9 mouse cellular contexts compared by ENCODE assay signal in the genomic region with DNA sequence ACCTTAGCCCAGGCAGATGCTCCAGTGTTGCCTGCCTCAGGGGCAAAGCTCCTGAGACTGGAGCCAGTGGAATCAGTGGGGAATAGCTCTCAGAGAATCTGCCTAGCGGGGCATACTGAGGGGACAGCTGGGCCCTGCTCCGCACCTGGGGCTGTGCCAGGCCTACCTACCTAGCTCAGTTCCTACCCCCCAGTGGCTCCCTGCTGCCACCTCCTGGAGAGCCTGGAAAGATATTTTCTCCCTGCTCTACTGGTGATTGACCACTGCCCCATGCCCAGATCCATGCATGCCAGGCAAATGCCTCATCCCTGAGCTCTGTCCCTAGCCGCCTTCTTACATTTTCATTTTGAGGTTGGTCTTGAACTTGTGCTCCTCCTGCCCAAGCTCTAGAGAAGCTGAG. TPM values are rescaled to one million over a fixed set of nuclear protein-coding genes. Genes with fewer than 3 reads are reported as not detected.
DNase-seq lines count a peak whose midpoint lies in the region; ATAC-seq and TF ChIP-seq lines count a peak whose summit lies in the region.
"Had no signal": no experiment of that assay in that cellular context is flagged by ENCODE, and none has a peak within 500 bp of the region (broad histone marks: within the 10 kb centered on the region; RNA-seq: fewer than 3 reads in every experiment).

No protein-coding gene starts in this region.

- 0 out of 2 replicates have a peak, but pooled peaks have one; percentile 39 for ATAC-seq in intestine, embryonic 15.5 days

- H3K27me3 ChIP-seq in intestine, embryonic 15.5 days (replicated peaks): no peaks in the 10 kb centered on the region
- no peaks in the 10 kb centered on the region for H3K27me3 ChIP-seq in liver, adult 2 months (ENCODE audit: control insufficient read depth, insufficient read depth, low read length)
- H3K27me3 ChIP-seq: midbrain, embryonic 12.5 days had no signal

- H3K4me2 ChIP-seq in intestine, embryonic 15.5 days (replicated peaks): no peak overlapping the region
- H3K4me2 ChIP-seq: midbrain, embryonic 12.5 days had no signal

- TF ChIP-seq POLR2A in liver, adult 2 months (IDR thresholded peaks at IDR 0.05; ENCODE audit: extremely low read depth, insufficient read depth, low read length): no peak

- no peaks in the 10 kb centered on the region for H3K9me3 ChIP-seq in intestine, embryonic 15.5 days
- H3K9me3 ChIP-seq: midbrain, embryonic 12.5 days had no signal

- peak; percentile 84 for TF ChIP-seq CTCF in liver, adult 2 months (IDR thresholded peaks at IDR 0.05; ENCODE audit: low read depth, low read length)

- H3K4me1 ChIP-seq in intestine, embryonic 15.5 days (replicated peaks): 0 out of 2 replicates have a peak, but pooled peaks cover 12% of the 10 kb centered on the region
- H3K4me1 ChIP-seq in liver, adult 2 months (ENCODE audit: control insufficient read depth, insufficient read depth, low read length): peaks cover 7% of the 10 kb centered on the region

- H3K36me3 ChIP-seq in intestine, embryonic 15.5 days: 0 out of 2 replicates have a peak, but pooled peaks cover 2% of the 10 kb centered on the region
- no peaks in the 10 kb centered on the region; the same call in 1 of the 2 replicates for H3K36me3 ChIP-seq in liver, adult 2 months (ENCODE audit: control insufficient read depth, insufficient read depth, low read length)
- H3K36me3 ChIP-seq: midbrain, embryonic 12.5 days had no signal

- DNase-seq in layer of hippocampus, adult 11-12 months (ENCODE audit: low spot score): peak; percentile 73
- DNase-seq in layer of hippocampus, adult 9-10 months (ENCODE audit: low spot score): no peak
- peak; percentile 65 for DNase-seq in NIH3T3 (ENCODE audit: low read depth)
- DNase-seq in cerebellum, postnatal 10 days: peak; percentile 82 to 88
- peak; percentile 36 for DNase-seq in liver, adult 2 months (ENCODE audit: extremely low read depth, low read depth, low spot score)
- peak; percentile 71 for DNase-seq in right cerebral cortex, postnatal 14 days
- DNase-seq in frontal cortex, postnatal 10 days (ENCODE audit: low spot score in 2 of 2): no peak

- H3K9ac ChIP-seq in intestine, embryonic 15.5 days: no peak overlapping the region
- no peak overlapping the region for H3K9ac ChIP-seq in liver, adult 2 months (ENCODE audit: low read depth, low read length)
- H3K9ac ChIP-seq: midbrain, embryonic 12.5 days had no signal

- no peak overlapping the region for H3K4me3 ChIP-seq in intestine, embryonic 15.5 days (replicated peaks)
- no peak overlapping the region for H3K4me3 ChIP-seq in liver, adult 2 months (ENCODE audit: insufficient read depth, low read depth, low read length)
- H3K4me3 ChIP-seq: midbrain, embryonic 12.5 days had no signal

- no peaks in the 10 kb centered on the region for H3K79me2 ChIP-seq in liver, adult 2 months (ENCODE audit: control insufficient read depth, insufficient read depth, low read length)

- WGBS in intestine, embryonic 15.5 days: 72% methylated on average over 3 of the region's 3 CpGs
- WGBS in liver, adult 2 months: 78% methylated on average over 3 of the region's 3 CpGs

- no peak overlapping the region for H3K27ac ChIP-seq in intestine, embryonic 15.5 days
- no peak overlapping the region for H3K27ac ChIP-seq in liver, adult 2 months (replicated peaks; ENCODE audit: insufficient read depth, low read depth, low read length)
- H3K27ac ChIP-seq: midbrain, embryonic 12.5 days had no signal

RNA-seq across cellular contexts. Expression of a gene that starts 13.6 kb away (rescaled TPM):
- polyA plus RNA-seq in intestine, embryonic 15.5 days (2015; fragmentation: Nextera tagmentation; extraction: Ambion mirVana): 0.48 and 1.0 TPM in 2 replicates
- total RNA-seq in liver, adult 2 months (2014; rRNA removed): not detected in 2 replicates
- 0.51 and 0.54 TPM in 2 replicates for polyA plus RNA-seq in liver, adult 2 months (2012; rRNA removed)

RNA-seq across cellular contexts. Expression of a gene that starts 24.5 kb away (rescaled TPM):
- polyA plus RNA-seq in intestine, embryonic 15.5 days (2015; fragmentation: Nextera tagmentation; extraction: Ambion mirVana): 9.0 and 11.3 TPM in 2 replicates
- total RNA-seq in liver, adult 2 months (2014; rRNA removed): 9.1 and 11.0 TPM in 2 replicates
- polyA plus RNA-seq in liver, adult 2 months (2012; rRNA removed): 51.0 and 57.0 TPM in 2 replicates

RNA-seq across cellular contexts. Expression of a gene that starts 24.5 kb away (rescaled TPM):
- polyA plus RNA-seq in intestine, embryonic 15.5 days (2015; fragmentation: Nextera tagmentation; extraction: Ambion mirVana): 14.0 and 15.6 TPM in 2 replicates
- total RNA-seq in liver, adult 2 months (2014; rRNA removed): 0.18 and 0.34 TPM in 2 replicates
- polyA plus RNA-seq in liver, adult 2 months (2012; rRNA removed): 0.29 and 0.80 TPM in 2 replicates

RNA-seq across cellular contexts. Expression of a gene that starts 28.3 kb away (rescaled TPM):
- polyA plus RNA-seq in intestine, embryonic 15.5 days (2015; fragmentation: Nextera tagmentation; extraction: Ambion mirVana): 239 and 288 TPM in 2 replicates
- total RNA-seq in liver, adult 2 months (2014; rRNA removed): 124 and 163 TPM in 2 replicates
- polyA plus RNA-seq in liver, adult 2 months (2012; rRNA removed): 238 and 244 TPM in 2 replicates

RNA-seq across cellular contexts. Expression of a gene that starts 33.0 kb away (rescaled TPM):
- polyA plus RNA-seq in intestine, embryonic 15.5 days (2015; fragmentation: Nextera tagmentation; extraction: Ambion mirVana): 17.1 and 18.3 TPM in 2 replicates
- total RNA-seq in liver, adult 2 months (2014; rRNA removed): 1.7 and 1.9 TPM in 2 replicates
- 6.9 and 10.2 TPM in 2 replicates for polyA plus RNA-seq in liver, adult 2 months (2012; rRNA removed)

Comparison
In these comparisons a context has a peak if more than half of its experiments do, and no peak if none do; other contexts are left out.
1. DNase-seq: peak in layer of hippocampus, adult 11-12 months (single experiment), NIH3T3 (single experiment), cerebellum, postnatal 10 days (2 of 2), liver, adult 2 months (single experiment) and right cerebral cortex, postnatal 14 days (single experiment); none in layer of hippocampus, adult 9-10 months (single experiment) and frontal cortex, postnatal 10 days (0 of 2).